Mouse (Mus musculus): Measurements from ENCODE around the gene Dnlz. TPM values are rescaled to one million over a fixed set of nuclear protein-coding genes. Genes with fewer than 3 reads are reported as not detected.

Dnlz gene
- total RNA-seq, 2 experiments from 2014 or later = 5.9 to 9.5 TPM

- ATAC-seq (replicated peaks; ENCODE audit: poor library complexity, severe bottlenecking) = no peak
Observed at GRCm38 (mm10) chr2:26324917-26325316, 27.0 kb downstream of the Dnlz start.

- ATAC-seq (replicated peaks; ENCODE audit: poor library complexity, severe bottlenecking) = no peak
Observed at GRCm38 (mm10) chr2:26323589-26324325, 28.2 kb downstream of the Dnlz start.

GRCm38 (mm10) chr2:26320245-26321185 lies 31.4 kb downstream of the Dnlz start:
- no peak for ATAC-seq (replicated peaks; ENCODE audit: poor library complexity, severe bottlenecking)

- no peak for ATAC-seq (replicated peaks; ENCODE audit: poor library complexity, severe bottlenecking)
Observed at GRCm38 (mm10) chr2:26319519-26320244, 32.2 kb downstream of the Dnlz start.

- ATAC-seq (replicated peaks; ENCODE audit: poor library complexity, severe bottlenecking) = no peak
Observed at GRCm38 (mm10) chr2:26319109-26319508, 32.8 kb downstream of the Dnlz start.

- ATAC-seq (replicated peaks; ENCODE audit: poor library complexity, severe bottlenecking) = no peak
Observed at GRCm38 (mm10) chr2:26317991-26318672, 33.8 kb downstream of the Dnlz start.

- no peak for ATAC-seq (replicated peaks; ENCODE audit: poor library complexity, severe bottlenecking)
Observed at GRCm38 (mm10) chr2:26317371-26317770, 34.5 kb downstream of the Dnlz start.

GRCm38 (mm10) chr2:26316576-26317246 lies 35.2 kb downstream of the Dnlz start:
- ATAC-seq (replicated peaks; ENCODE audit: poor library complexity, severe bottlenecking) = no peak

GRCm38 (mm10) chr2:26315925-26316311 lies 36.0 kb downstream of the Dnlz start:
- ATAC-seq (replicated peaks; ENCODE audit: poor library complexity, severe bottlenecking) = no peak; the same call in 1 of the 2 replicates

- peak; percentile 63 for ATAC-seq (replicated peaks; ENCODE audit: poor library complexity, severe bottlenecking)
Observed at GRCm38 (mm10) chr2:26315072-26315924, 36.6 kb downstream of the Dnlz start, which contains the start of gene Gpsm1. Gene Gpsm1 (plus strand): TSS chr2:26315515.

GRCm38 (mm10) chr2:26314281-26315071 lies 37.4 kb downstream of the Dnlz start:
- no peak for ATAC-seq (replicated peaks; ENCODE audit: poor library complexity, severe bottlenecking)

- ATAC-seq (replicated peaks; ENCODE audit: poor library complexity, severe bottlenecking) = no peak
Observed at GRCm38 (mm10) chr2:26313394-26313793, 38.5 kb downstream of the Dnlz start.

GRCm38 (mm10) chr2:26312812-26313211 lies 39.1 kb downstream of the Dnlz start:
- no peak for ATAC-seq (replicated peaks; ENCODE audit: poor library complexity, severe bottlenecking)

GRCm38 (mm10) chr2:26311936-26312335 lies 40.0 kb downstream of the Dnlz start:
- ATAC-seq (replicated peaks; ENCODE audit: poor library complexity, severe bottlenecking) = no peak; the same call in 1 of the 2 replicates

- no peak for ATAC-seq (replicated peaks; ENCODE audit: poor library complexity, severe bottlenecking)
Observed at GRCm38 (mm10) chr2:26309739-26310138, 42.2 kb downstream of the Dnlz start.

- no peak for ATAC-seq (replicated peaks; ENCODE audit: poor library complexity, severe bottlenecking)
Observed at GRCm38 (mm10) chr2:26306702-26307101, 45.2 kb downstream of the Dnlz start.

GRCm38 (mm10) chr2:26305555-26305954 lies 46.4 kb downstream of the Dnlz start:
- ATAC-seq (replicated peaks; ENCODE audit: poor library complexity, severe bottlenecking) = no peak

GRCm38 (mm10) chr2:26304711-26305110 lies 47.2 kb downstream of the Dnlz start:
- ATAC-seq (replicated peaks; ENCODE audit: poor library complexity, severe bottlenecking) = no peak

Measured in granulocyte monocyte progenitor cell, adult 5-6 weeks (primary cell).